Mouse (Mus musculus) lung, postnatal 0 days (tissue): ENCODE measurements around the gene Eif4g3. TPM values are rescaled to one million over a fixed set of nuclear protein-coding genes. Genes with fewer than 3 reads are reported as not detected.

Experiments used
- ATAC-seq: fragments of 200-750 bp; cut with Nextera tagmentation; 2 replicates; pipeline ENCODE4 v1.8.0; 2017; ENCODE audit warnings: moderate library complexity
- DNase-seq: peaks from one replicate; pipeline ENCODE4 v3.0.0-alpha.2; 2016; ENCODE audit warnings: low spot score
- H3K27ac ChIP-seq: fragments of 300-500 bp; sonication (generic); 2 replicates; pipeline ENCODE4 v1.5.1; 2014; ENCODE audit warnings: antibody characterized with exemption, mild to moderate bottlenecking, low read length, mixed read lengths
- H3K27me3 ChIP-seq: fragments of 300-500 bp; sonication (generic); replicated peaks from 2 replicates; pipeline ENCODE4 v1.6.1; 2014; ENCODE audit warnings: low read length, mixed read lengths; ENCODE audit not compliant: insufficient read depth
- H3K36me3 ChIP-seq: fragments of 300-500 bp; sonication (generic); 2 replicates; pipeline ENCODE4 v1.6.1; 2014; ENCODE audit warnings: low read length, mixed read lengths; ENCODE audit not compliant: insufficient read depth
- H3K4me1 ChIP-seq: fragments of 300-500 bp; sonication (generic); 2 replicates; pipeline ENCODE4 v1.6.1; 2014; ENCODE audit warnings: antibody characterized with exemption, low read depth, low read length, mixed read lengths; ENCODE audit not compliant: insufficient read depth
- H3K4me2 ChIP-seq: fragments of 300-500 bp; sonication (generic); replicated peaks from 2 replicates; pipeline ENCODE4 v1.6.1; 2014; ENCODE audit warnings: low read depth, mild to moderate bottlenecking, low read length, moderate library complexity, mixed read lengths
- H3K4me3 ChIP-seq: fragments of 300-500 bp; sonication (generic); 2 replicates; pipeline ENCODE4 v1.5.1; 2014; ENCODE audit warnings: low read depth, low read length
- H3K9ac ChIP-seq: fragments of 300-500 bp; sonication (generic); replicated peaks from 2 replicates; pipeline ENCODE4 v1.6.1; 2014; ENCODE audit warnings: low read depth, mild to moderate bottlenecking
- H3K9me3 ChIP-seq: fragments of 300-500 bp; sonication (generic); 2 replicates; pipeline ENCODE4 v1.6.1; 2016; ENCODE audit warnings: low read length, mixed read lengths
- CTCF ChIP-seq: IDR thresholded peaks from 2 replicates; pipeline ENCODE4 v1.5.1; 2016; ENCODE audit warnings: antibody characterized with exemption, mild to moderate bottlenecking
- EP300 ChIP-seq: IDR thresholded peaks from 2 replicates; pipeline ENCODE4 v1.6.1; 2016; ENCODE audit warnings: antibody characterized with exemption, mild to moderate bottlenecking, control low read depth
- WGBS: fragments of 180-500 bp; shearing (Covaris S2); extraction: QIAGEN DNeasy Blood & Tissue Kit; methylation state at CpG from one replicate; pipeline ENCODE4 v1.1.7; 2014; 5-methylcytosine and 5-hydroxymethylcytosine counted together
- polyA plus RNA-seq: library from polyadenylated mRNA; unstranded; fragments of >200 nt; fragmentation: Nextera tagmentation; extraction: Ambion mirVana; gene quantifications from 2 replicates; pipeline ENCODE4 v1.2.1, GENCODE M21; 2015

Gene Eif4g3
- polyA plus RNA-seq, 1 experiment from 2014 or later: 17.2 TPM

GRCm38 (mm10) chr4:138003909-138004610 is 11.2 kb downstream of the Eif4g3 start:
- Histone ChIP-seq H3K9me3 (no peaks in the 10 kb centered on the region), H3K27ac (no peak overlapping the region; the same call in 1 of the 2 replicates), H3K4me2 (no peak overlapping the region), H3K36me3 (peaks cover 4% of the 10 kb centered on the region; the same call in 1 of the 2 replicates), H3K4me3 (no peak overlapping the region), H3K4me1 (no peaks in the 10 kb centered on the region), H3K27me3 (no peaks in the 10 kb centered on the region), H3K9ac (no peak overlapping the region)
- no peak for TF ChIP-seq EP300
- TF ChIP-seq CTCF: no peak
- DNase-seq (peak; percentile 30), ATAC-seq (peak; percentile 52)
- WGBS: 63% methylated on average over 11 of the region's 11 CpGs

DNA sequence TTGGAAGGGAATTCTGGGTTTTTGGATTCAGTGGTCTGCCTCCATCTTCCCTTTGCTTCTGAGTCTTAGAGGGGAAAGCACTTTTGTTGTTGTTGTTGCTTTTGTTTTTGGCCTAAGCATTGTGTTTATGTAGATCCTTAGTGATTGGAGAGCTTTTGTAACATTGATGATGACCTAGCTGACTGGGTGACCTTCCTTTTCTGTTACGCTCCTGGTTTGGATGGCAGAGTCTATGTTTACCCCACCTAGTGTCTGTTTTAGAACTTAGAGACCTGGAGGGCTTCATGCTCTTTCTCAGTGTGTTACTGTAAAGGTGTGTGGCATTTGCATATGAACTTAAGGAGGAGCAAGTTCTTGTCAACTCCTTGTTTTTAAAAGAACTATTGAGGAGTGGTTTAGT is 13.0 kb downstream of the Eif4g3 start:
- no peaks in the 10 kb centered on the region for H3K9me3 ChIP-seq
- ATAC-seq: no peak

DNA sequence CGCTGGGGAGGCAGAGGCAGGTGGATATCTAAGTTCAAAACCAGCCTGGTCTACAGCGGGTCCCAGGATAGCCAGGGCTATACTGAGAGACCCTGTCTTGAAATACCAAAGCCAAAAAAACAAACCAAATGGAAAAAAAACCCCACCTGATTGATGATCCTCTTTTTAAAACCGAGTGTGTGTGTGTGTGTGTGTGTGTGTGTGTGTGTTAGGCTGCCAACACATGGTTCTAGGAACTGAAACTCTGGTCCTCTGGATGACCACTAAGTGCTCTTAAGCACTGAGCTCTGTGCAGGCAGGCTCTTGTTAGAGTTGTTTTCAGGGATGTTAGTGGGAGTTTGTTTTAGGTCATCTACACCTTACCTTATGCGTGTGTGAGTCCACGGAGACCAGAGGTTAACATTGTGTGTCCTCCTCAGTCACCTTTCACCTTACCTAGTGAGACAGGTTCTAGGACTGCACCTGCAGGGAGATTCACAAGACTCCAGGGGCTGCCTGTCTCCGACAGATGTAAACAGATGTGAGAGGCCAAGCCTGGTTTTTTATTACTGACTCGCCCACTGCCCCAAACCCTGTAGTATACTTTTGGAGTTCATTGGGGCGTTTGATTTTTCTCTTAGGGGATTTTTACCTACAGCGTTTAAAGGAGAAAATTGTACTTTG is 14.3 kb downstream of the Eif4g3 start:
- Histone ChIP-seq H3K36me3 (no peaks in the 10 kb centered on the region), H3K4me1 (no peaks in the 10 kb centered on the region), H3K4me3 (no peak overlapping the region), H3K27ac (no peak overlapping the region), H3K9me3 (no peaks in the 10 kb centered on the region), H3K9ac (no peak overlapping the region), H3K4me2 (no peak overlapping the region), H3K27me3 (no peaks in the 10 kb centered on the region)
- no peak for DNase-seq
- 73% methylated on average over 9 of the region's 9 CpGs for WGBS
- TF ChIP-seq CTCF (no peak), EP300 (no peak)
- ATAC-seq: no peak

More for the DNA sequence above, 13.0 kb downstream of the Eif4g3 start:
- no peak overlapping the region for H3K4me3 ChIP-seq
- TF ChIP-seq CTCF: no peak
- no peak for TF ChIP-seq EP300
- WGBS: 100% methylated on average over 1 of the region's 1 CpGs
- no peak overlapping the region for H3K4me2 ChIP-seq
- H3K36me3 ChIP-seq: no peaks in the 10 kb centered on the region
- H3K27me3 ChIP-seq: no peaks in the 10 kb centered on the region
- no peak overlapping the region for H3K27ac ChIP-seq
- DNase-seq: no peak
- no peaks in the 10 kb centered on the region for H3K4me1 ChIP-seq
- H3K9ac ChIP-seq: no peak overlapping the region

GRCm38 (mm10) chr4:138008646-138009045 is 15.8 kb downstream of the Eif4g3 start:
- 92% methylated on average over 6 of the region's 6 CpGs for WGBS
- no peak for TF ChIP-seq EP300
- TF ChIP-seq CTCF: no peak
- ATAC-seq: no peak
- Histone ChIP-seq H3K9ac (no peak overlapping the region), H3K4me1 (no peaks in the 10 kb centered on the region), H3K9me3 (no peaks in the 10 kb centered on the region), H3K4me3 (no peak overlapping the region), H3K27ac (no peak overlapping the region), H3K36me3 (no peaks in the 10 kb centered on the region), H3K4me2 (no peak overlapping the region), H3K27me3 (no peaks in the 10 kb centered on the region)
- no peak for DNase-seq

DNA sequence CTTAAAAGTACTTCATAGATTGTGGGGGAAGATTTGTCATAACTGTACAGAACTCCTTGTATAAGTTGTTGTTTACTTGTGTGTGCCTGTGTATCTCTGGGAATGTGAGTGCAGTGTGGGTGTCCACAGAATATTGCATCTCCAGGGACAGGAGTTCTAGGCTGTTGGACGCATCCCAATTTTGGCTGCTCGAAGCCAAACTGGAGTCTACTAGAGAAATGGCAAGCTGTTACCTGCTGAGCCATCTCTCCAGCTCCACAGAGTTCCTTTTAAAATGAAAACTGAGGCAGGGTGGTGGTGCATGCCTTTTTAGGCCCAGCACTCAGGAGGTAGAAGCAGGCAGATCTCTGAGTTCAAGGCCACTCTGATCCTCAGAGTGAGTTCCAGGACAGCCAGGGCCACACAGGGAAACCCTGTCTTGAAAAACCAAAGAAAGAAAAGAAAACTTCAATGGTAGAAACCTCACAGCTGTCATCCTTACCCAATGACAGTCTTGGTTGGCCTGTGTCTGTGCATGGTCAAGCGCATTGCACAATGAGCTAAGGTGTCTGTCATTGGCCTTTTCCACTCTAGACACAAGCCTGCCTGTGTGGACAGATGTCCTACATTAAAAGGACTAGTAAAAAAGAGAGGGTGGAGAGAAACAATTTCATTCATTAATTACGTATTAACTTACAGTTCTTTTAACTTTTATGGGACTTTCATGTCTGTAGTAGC is 17.1 kb downstream of the Eif4g3 start:
- Histone ChIP-seq H3K27me3 (no peaks in the 10 kb centered on the region), H3K36me3 (peaks cover 9% of the 10 kb centered on the region; the same call in 1 of the 2 replicates), H3K27ac (no peak overlapping the region), H3K4me1 (no peaks in the 10 kb centered on the region), H3K4me3 (no peak overlapping the region), H3K9me3 (no peaks in the 10 kb centered on the region), H3K4me2 (no peak overlapping the region), H3K9ac (no peak overlapping the region)
- ATAC-seq: no peak
- no peak for TF ChIP-seq CTCF
- no peak for TF ChIP-seq EP300
- no peak for DNase-seq
- 92% methylated on average over 4 of the region's 4 CpGs for WGBS

- no peaks in the 10 kb centered on the region for H3K9me3 ChIP-seq
- 86% methylated on average over 15 of the region's 15 CpGs for WGBS
- no peak overlapping the region for H3K4me3 ChIP-seq
- no peak overlapping the region for H3K4me2 ChIP-seq
- peak; percentile 66 for DNase-seq
- peaks cover 12% of the 10 kb centered on the region; the same call in 1 of the 2 replicates for H3K36me3 ChIP-seq
- TF ChIP-seq CTCF: no peak
- TF ChIP-seq EP300: no peak
- no peak for ATAC-seq
- no peaks in the 10 kb centered on the region for H3K4me1 ChIP-seq
- H3K9ac ChIP-seq: no peak overlapping the region
- H3K27ac ChIP-seq: no peak overlapping the region
- H3K27me3 ChIP-seq: no peaks in the 10 kb centered on the region
These were observed 21.1 kb downstream of the Eif4g3 start for GRCm38 (mm10) chr4:138013723-138014479.
